Mouse (Mus musculus) testis, adult 10 weeks (tissue): ENCODE results near the gene Hist1h2af. TPM values are rescaled to one million over a fixed set of nuclear protein-coding genes. Genes with fewer than 3 reads are reported as not detected.

ENCODE experiments used
- polyA plus RNA-seq: library from polyadenylated mRNA; stranded (reverse); fragments of 350-450 nt; fragmentation: Illumina TruSeq; extraction: RNeasy Lipid Tissue Mini Kit (QIAGEN cat#74804); gene quantifications from one replicate; pipeline ENCODE4 v1.2.3, GENCODE M21; 2014; ENCODE audit warnings: low read depth, low replicate concordance

Gene Hist1h2af
- polyA plus RNA-seq, 1 experiment from 2014 or later: not detected

Other genes with a start within 250 kb of the Hist1h2af start
- 33.4 TPM for gene Zfp322a, start 164.7 kb upstream of the Hist1h2af start, polyA plus RNA-seq
- gene Abt1, start 110.0 kb upstream of the Hist1h2af start, polyA plus RNA-seq: 1.4 TPM
- gene Btn1a1, start 68.0 kb upstream of the Hist1h2af start, polyA plus RNA-seq: 0.35 TPM
- gene Btn2a2, start 45.0 kb upstream of the Hist1h2af start, polyA plus RNA-seq: 0.25 TPM
- not detected for gene Hist1h4h, start 2.9 kb upstream of the Hist1h2af start, polyA plus RNA-seq
- gene Hist1h3g, start 1.5 kb downstream of the Hist1h2af start, polyA plus RNA-seq: not detected
- gene Hist1h2bh, start 9.5 kb downstream of the Hist1h2af start, polyA plus RNA-seq: not detected
- gene Hist1h3f, start 10.1 kb downstream of the Hist1h2af start, polyA plus RNA-seq: not detected
- not detected for gene Hist1h4f, start 17.7 kb downstream of the Hist1h2af start, polyA plus RNA-seq
- gene Hist1h1d, start 19.4 kb downstream of the Hist1h2af start, polyA plus RNA-seq: 0.11 TPM
- gene Hist1h3e, start 28.5 kb downstream of the Hist1h2af start, polyA plus RNA-seq: not detected
- not detected for gene Hist1h2ae, start 37.3 kb downstream of the Hist1h2af start, polyA plus RNA-seq
- not detected for gene Hist1h2bg, start 37.5 kb downstream of the Hist1h2af start, polyA plus RNA-seq
- gene Hist1h2bf, start 40.3 kb downstream of the Hist1h2af start, polyA plus RNA-seq: not detected
- gene Hist1h2ad, start 40.5 kb downstream of the Hist1h2af start, polyA plus RNA-seq: not detected
- gene Hist1h3d, start 41.9 kb downstream of the Hist1h2af start, polyA plus RNA-seq: not detected
- gene Hist1h4d, start 47.7 kb downstream of the Hist1h2af start, polyA plus RNA-seq: not detected
- gene Hist1h2be, start 87.2 kb downstream of the Hist1h2af start, polyA plus RNA-seq: 0.91 TPM
- gene Hist1h1e, start 88.7 kb downstream of the Hist1h2af start, polyA plus RNA-seq: 0.24 TPM
- 0.28 TPM for gene Hist1h2ac, start 150.0 kb downstream of the Hist1h2af start, polyA plus RNA-seq
- 16.4 TPM for gene Hist1h2bc, start 150.3 kb downstream of the Hist1h2af start, polyA plus RNA-seq
- 0.91 TPM for gene Hist1h1t, start 161.9 kb downstream of the Hist1h2af start, polyA plus RNA-seq
- 3.9 TPM for gene Hist1h4c, start 164.5 kb downstream of the Hist1h2af start, polyA plus RNA-seq
- 13.3 TPM for gene Hfe, start 176.9 kb downstream of the Hist1h2af start, polyA plus RNA-seq
- gene Hist1h1c, start 204.9 kb downstream of the Hist1h2af start, polyA plus RNA-seq: 1.8 TPM
- not detected for gene Hist1h3c, start 211.7 kb downstream of the Hist1h2af start, polyA plus RNA-seq
- not detected for gene Hist1h2bb, start 212.8 kb downstream of the Hist1h2af start, polyA plus RNA-seq
- gene Hist1h2ab, start 217.2 kb downstream of the Hist1h2af start, polyA plus RNA-seq: not detected
- gene Hist1h3b, start 218.4 kb downstream of the Hist1h2af start, polyA plus RNA-seq: not detected
- gene Hist1h4b, start 223.1 kb downstream of the Hist1h2af start, polyA plus RNA-seq: not detected
- gene Hist1h4a, start 227.3 kb downstream of the Hist1h2af start, polyA plus RNA-seq: 3.1 TPM
- not detected for gene Hist1h3a, start 228.5 kb downstream of the Hist1h2af start, polyA plus RNA-seq
- gene Hist1h1a, start 229.8 kb downstream of the Hist1h2af start, polyA plus RNA-seq: not detected
- 4.5 TPM for gene Trim38, start 236.0 kb downstream of the Hist1h2af start, polyA plus RNA-seq